Mouse (Mus musculus): ENCODE results near the gene Orai1. TPM values are rescaled to one million over a fixed set of nuclear protein-coding genes. Genes with fewer than 3 reads are reported as not detected.

Gene Orai1
- polyA plus RNA-seq, 1 experiment from 2014 or later = 12.3 TPM

GRCm38 (mm10) chr5:123024312-123024711 lies 9.4 kb downstream of the Orai1 start:
- Histone ChIP-seq H3K4me1 (replicated peaks) (peaks cover 17% of the 10 kb centered on the region), H3K27me3 (no peaks in the 10 kb centered on the region), H3K36me3 (peaks cover 4% of the 10 kb centered on the region), H3K4me2 (no peak overlapping the region), H3K27ac (no peak overlapping the region), H3K9me3 (no peaks in the 10 kb centered on the region), H3K4me3 (no peak overlapping the region), H3K9ac (no peak overlapping the region)
- ATAC-seq (ENCODE audit: low FRiP score) = no peak
- WGBS = 93% methylated on average over 6 of the region's 6 CpGs

- peaks cover 9% of the 10 kb centered on the region for H3K4me1 ChIP-seq (replicated peaks)
- H3K9ac ChIP-seq = no peak overlapping the region
- H3K36me3 ChIP-seq = peaks cover 12% of the 10 kb centered on the region
- H3K4me3 ChIP-seq = no peak overlapping the region
- H3K27me3 ChIP-seq = no peaks in the 10 kb centered on the region
- H3K4me2 ChIP-seq = no peak overlapping the region
- WGBS = 83% methylated on average over 9 of the region's 9 CpGs
- H3K27ac ChIP-seq = no peak overlapping the region
- no peaks in the 10 kb centered on the region for H3K9me3 ChIP-seq
- ATAC-seq (ENCODE audit: low FRiP score) = no peak
These were observed 10.2 kb downstream of the Orai1 start for GRCm38 (mm10) chr5:123024965-123025573.

DNA sequence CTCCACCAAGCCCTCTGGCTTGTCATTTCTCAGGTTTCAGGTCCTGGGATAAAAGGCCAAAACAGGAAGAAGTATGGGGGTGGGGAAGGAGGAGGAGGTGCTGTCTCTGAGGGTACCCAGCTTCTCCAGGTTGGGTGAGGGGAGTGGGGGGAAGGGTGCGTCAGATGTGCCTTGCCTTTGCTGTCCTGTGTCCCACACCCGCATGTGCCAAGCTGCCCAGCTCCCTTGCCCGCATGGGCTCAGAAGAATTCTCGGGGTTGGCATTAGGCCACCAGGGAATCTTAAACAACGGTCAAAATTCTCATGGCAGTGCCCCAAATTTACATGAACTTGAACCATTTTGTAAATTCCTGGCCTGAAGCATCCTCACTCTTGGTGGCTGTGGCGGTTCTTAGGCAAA lies 11.5 kb downstream of the Orai1 start:
- 76% methylated on average over 6 of the region's 6 CpGs for WGBS
- Histone ChIP-seq H3K4me2 (no peak overlapping the region), H3K4me3 (no peak overlapping the region), H3K4me1 (replicated peaks) (peaks cover 8% of the 10 kb centered on the region; the same call in 1 of the 2 replicates), H3K9me3 (no peaks in the 10 kb centered on the region), H3K9ac (no peak overlapping the region), H3K36me3 (peaks cover 22% of the 10 kb centered on the region), H3K27me3 (no peaks in the 10 kb centered on the region), H3K27ac (no peak overlapping the region)
- no peak for ATAC-seq (ENCODE audit: low FRiP score)

DNA sequence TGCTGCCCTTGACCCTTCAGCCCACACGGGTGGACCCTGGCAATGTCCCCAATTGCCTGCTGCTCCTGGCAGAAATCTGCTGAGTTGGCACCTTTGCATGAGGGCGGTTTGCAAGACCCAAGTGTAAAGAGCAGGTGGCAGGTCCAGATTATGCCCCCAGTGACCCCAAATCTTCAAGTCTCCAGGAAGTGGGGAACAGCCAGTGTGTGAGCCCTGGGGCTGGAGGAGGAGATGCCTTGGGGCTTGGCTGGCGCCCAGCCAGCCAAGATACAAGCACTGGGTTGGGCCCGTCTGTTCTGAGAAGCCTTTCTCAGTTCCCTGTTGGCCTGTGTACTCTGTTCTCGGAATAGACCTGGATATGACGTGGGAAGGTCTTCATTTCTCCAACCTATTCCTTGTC lies 12.6 kb downstream of the Orai1 start:
- Histone ChIP-seq H3K4me3 (no peak overlapping the region), H3K9me3 (no peaks in the 10 kb centered on the region), H3K9ac (no peak overlapping the region), H3K27ac (no peak overlapping the region), H3K36me3 (peaks cover 27% of the 10 kb centered on the region), H3K27me3 (no peaks in the 10 kb centered on the region), H3K4me1 (replicated peaks) (peaks cover 8% of the 10 kb centered on the region; the same call in 1 of the 2 replicates), H3K4me2 (no peak overlapping the region)
- ATAC-seq (ENCODE audit: low FRiP score) = no peak
- WGBS = 77% methylated on average over 6 of the region's 6 CpGs

DNA sequence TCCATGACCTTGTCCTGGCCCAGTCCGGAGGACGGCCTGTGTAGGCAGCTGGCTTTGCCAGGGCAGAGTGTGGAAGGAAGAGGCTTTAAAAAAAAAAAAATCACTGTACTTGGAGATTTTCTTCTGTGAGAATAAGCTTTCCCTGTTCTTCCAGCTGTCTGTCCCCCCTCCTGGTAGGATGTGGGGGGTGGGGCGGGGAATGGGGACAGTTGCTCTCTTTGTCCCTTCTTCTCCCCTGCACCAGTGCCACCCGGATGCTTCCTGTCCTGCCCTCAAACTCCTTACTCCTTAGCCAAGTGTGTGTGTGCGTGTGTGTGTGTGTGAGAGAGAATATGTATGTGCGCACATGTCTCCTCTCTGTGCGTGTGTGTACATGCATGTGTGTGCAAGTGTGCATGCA lies 14.9 kb downstream of the Orai1 start:
- no peak overlapping the region for H3K4me2 ChIP-seq
- H3K4me1 ChIP-seq (replicated peaks) = peaks cover 8% of the 10 kb centered on the region; the same call in 1 of the 2 replicates
- no peak for ATAC-seq (ENCODE audit: low FRiP score)
- H3K9ac ChIP-seq = no peak overlapping the region
- no peaks in the 10 kb centered on the region for H3K9me3 ChIP-seq
- no peak overlapping the region for H3K27ac ChIP-seq
- WGBS = 87% methylated on average over 7 of the region's 7 CpGs
- H3K36me3 ChIP-seq = peaks cover 27% of the 10 kb centered on the region
- no peak overlapping the region for H3K4me3 ChIP-seq
- no peaks in the 10 kb centered on the region for H3K27me3 ChIP-seq

DNA sequence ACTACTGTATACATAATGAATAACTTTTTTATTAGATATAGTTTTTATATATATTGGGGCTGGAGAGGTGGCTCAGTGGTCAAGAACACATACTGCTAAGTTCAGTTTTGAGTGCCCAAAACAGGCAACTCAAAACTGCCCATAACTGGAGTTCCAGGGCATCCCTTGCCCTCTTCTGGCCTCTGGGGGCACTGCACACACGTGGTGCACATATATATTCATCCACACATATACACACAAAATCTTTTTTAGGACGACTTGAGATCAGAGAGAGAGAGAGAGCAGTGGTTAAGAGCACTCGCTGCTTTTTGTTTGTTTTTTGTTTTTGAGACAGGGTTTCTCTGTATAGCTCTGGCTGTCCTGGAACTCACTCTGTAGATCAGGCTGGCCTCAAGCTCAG lies 16.4 kb downstream of the Orai1 start:
- Histone ChIP-seq H3K27ac (no peak overlapping the region), H3K4me3 (no peak overlapping the region), H3K36me3 (peaks cover 27% of the 10 kb centered on the region), H3K4me1 (replicated peaks) (peaks cover 4% of the 10 kb centered on the region; the same call in 1 of the 2 replicates), H3K9ac (no peak overlapping the region), H3K9me3 (no peaks in the 10 kb centered on the region), H3K27me3 (no peaks in the 10 kb centered on the region), H3K4me2 (no peak overlapping the region)
- WGBS = 92% methylated on average over 3 of the region's 3 CpGs
- ATAC-seq (ENCODE audit: low FRiP score) = no peak

- Histone ChIP-seq H3K4me1 (replicated peaks) (no peaks in the 10 kb centered on the region), H3K36me3 (peaks cover 27% of the 10 kb centered on the region), H3K27me3 (no peaks in the 10 kb centered on the region), H3K4me3 (no peak overlapping the region), H3K9me3 (no peaks in the 10 kb centered on the region), H3K9ac (no peak overlapping the region), H3K4me2 (no peak overlapping the region), H3K27ac (no peak overlapping the region)
- WGBS = 82% methylated on average over 7 of the region's 7 CpGs
- ATAC-seq (ENCODE audit: low FRiP score) = no peak
These were observed 18.8 kb downstream of the Orai1 start for GRCm38 (mm10) chr5:123033646-123034160.

DNA sequence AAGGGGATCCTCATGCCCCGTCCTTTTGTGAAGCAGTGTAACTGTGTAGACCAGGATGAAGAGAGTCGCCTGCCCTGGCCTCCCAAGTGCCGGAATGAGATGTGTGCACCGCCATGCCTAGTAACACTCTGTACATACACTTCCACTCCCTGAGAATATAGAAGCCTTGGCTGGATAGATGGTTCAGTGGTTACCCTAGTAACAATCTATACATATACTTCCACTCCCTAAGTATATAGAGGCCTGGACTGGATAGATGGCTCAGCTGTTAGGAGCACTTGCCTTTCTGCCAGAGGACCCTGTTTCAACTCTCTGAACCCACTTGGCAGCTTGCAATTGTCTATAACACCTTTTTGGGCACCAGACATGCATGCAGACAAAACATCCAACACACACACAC lies 20.2 kb downstream of the Orai1 start:
- Histone ChIP-seq H3K4me1 (replicated peaks) (peaks cover 9% of the 10 kb centered on the region; the same call in 1 of the 2 replicates), H3K27me3 (no peaks in the 10 kb centered on the region), H3K9ac (no peak overlapping the region), H3K36me3 (peaks cover 15% of the 10 kb centered on the region), H3K27ac (no peak overlapping the region), H3K9me3 (no peaks in the 10 kb centered on the region), H3K4me2 (no peak overlapping the region), H3K4me3 (no peak overlapping the region)
- no peak for ATAC-seq (ENCODE audit: low FRiP score)
- WGBS = 86% methylated on average over 4 of the region's 4 CpGs

DNA sequence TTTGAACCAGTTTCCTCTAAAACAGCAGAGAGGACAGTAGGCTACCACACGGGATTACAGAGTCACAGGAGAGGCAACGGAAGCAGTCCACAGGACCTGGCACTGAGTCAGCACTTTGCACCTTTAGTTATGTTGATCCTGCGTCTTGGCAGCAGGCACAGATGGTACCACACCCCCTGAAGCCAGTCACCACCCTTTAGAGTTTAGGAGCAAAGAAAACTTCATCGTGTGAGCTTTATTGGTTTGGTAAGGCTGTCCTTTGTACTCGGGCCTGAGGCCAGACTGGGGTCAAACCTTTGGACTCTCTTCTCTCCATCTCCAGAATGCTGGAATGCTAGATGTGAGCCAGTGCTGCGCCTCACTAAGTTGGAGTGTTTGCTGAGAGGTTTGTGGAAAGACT lies 20.7 kb downstream of the Orai1 start:
- WGBS = 35% methylated on average over 6 of the region's 6 CpGs
- ATAC-seq (ENCODE audit: low FRiP score) = no peak
- no peak overlapping the region for H3K4me3 ChIP-seq

DNA sequence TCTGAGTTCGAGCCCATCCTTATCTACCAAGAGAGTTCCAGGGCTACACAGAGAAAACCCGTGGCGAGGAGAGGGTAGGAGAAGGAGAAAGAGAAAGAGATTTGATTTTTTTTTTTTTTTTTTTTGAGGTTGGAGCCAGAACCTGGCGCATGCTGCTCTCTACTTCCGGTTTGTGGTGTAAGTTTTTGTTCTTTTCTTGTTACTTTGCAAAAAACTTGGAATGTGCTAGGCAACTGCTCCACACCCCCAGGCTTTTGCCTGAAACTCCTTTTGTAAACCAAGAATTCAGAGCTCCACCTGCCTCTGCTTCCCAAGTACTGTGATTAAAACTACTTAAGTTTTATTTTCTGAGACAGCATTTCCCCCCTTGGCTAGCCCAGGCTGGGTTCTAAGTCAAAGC lies 23.2 kb downstream of the Orai1 start:
- Histone ChIP-seq H3K9ac (no peak overlapping the region), H3K36me3 (no peaks in the 10 kb centered on the region), H3K27me3 (0 out of 2 replicates have a peak, but pooled peaks cover 7% of the 10 kb centered on the region), H3K4me1 (replicated peaks) (peaks cover 9% of the 10 kb centered on the region; the same call in 1 of the 2 replicates), H3K4me2 (no peak overlapping the region), H3K9me3 (no peaks in the 10 kb centered on the region), H3K4me3 (no peak overlapping the region), H3K27ac (no peak overlapping the region)
- no peak for ATAC-seq (ENCODE audit: low FRiP score)
- 84% methylated on average over 5 of the region's 5 CpGs for WGBS

More for the DNA sequence above, 20.7 kb downstream of the Orai1 start:
- H3K4me2 ChIP-seq = no peak overlapping the region
- H3K9me3 ChIP-seq = no peaks in the 10 kb centered on the region
- H3K36me3 ChIP-seq = peaks cover 11% of the 10 kb centered on the region
- 0 out of 2 replicates have a peak, but pooled peaks cover under 1% of the 10 kb centered on the region for H3K27me3 ChIP-seq
- no peak overlapping the region for H3K27ac ChIP-seq
- peaks cover 9% of the 10 kb centered on the region; the same call in 1 of the 2 replicates for H3K4me1 ChIP-seq (replicated peaks)
- no peak overlapping the region for H3K9ac ChIP-seq

- 3% methylated on average over 25 of the region's 25 CpGs for WGBS
- peak overlapping the region; percentile 51 for H3K4me2 ChIP-seq
- H3K27ac ChIP-seq = no peak overlapping the region
- ATAC-seq (ENCODE audit: low FRiP score) = no peak
- H3K4me1 ChIP-seq (replicated peaks) = peaks cover 9% of the 10 kb centered on the region; the same call in 1 of the 2 replicates
- H3K36me3 ChIP-seq = no peaks in the 10 kb centered on the region
- H3K4me3 ChIP-seq = peak overlapping the region; percentile 25
- H3K27me3 ChIP-seq = 0 out of 2 replicates have a peak, but pooled peaks cover 7% of the 10 kb centered on the region
- H3K9ac ChIP-seq = 0 out of 2 replicates have a peak overlapping the region, but pooled peaks have one; percentile 43
- no peaks in the 10 kb centered on the region for H3K9me3 ChIP-seq
These were observed 24.4 kb downstream of the Orai1 start for GRCm38 (mm10) chr5:123039120-123039752.

DNA sequence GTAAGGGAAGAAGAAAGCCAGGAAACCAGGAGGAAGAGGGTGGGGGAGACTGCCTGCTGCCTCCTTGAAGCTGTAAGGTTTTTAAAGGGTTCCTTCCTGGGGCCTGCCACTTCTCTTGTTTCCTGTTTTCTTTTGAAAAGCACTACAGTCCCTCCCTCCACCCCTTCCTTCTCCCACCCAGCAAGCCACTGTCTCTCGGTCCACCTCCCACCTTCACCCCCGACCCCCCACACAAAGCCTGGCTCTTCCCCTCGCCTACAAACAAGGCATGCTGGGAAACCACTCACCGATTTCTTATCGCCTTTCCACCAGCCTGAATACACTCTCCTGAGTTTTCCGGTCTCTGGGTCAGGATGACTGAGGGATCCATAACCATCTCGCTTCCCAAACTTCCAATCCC lies 25.9 kb downstream of the Orai1 start:
- Histone ChIP-seq H3K27ac (no peak overlapping the region), H3K36me3 (no peaks in the 10 kb centered on the region), H3K4me2 (no peak overlapping the region), H3K9me3 (no peaks in the 10 kb centered on the region), H3K4me1 (replicated peaks) (peaks cover 9% of the 10 kb centered on the region; the same call in 1 of the 2 replicates), H3K9ac (no peak overlapping the region), H3K27me3 (0 out of 2 replicates have a peak, but pooled peaks cover 7% of the 10 kb centered on the region), H3K4me3 (no peak overlapping the region)
- no peak for ATAC-seq (ENCODE audit: low FRiP score)
- 50% methylated on average over 7 of the region's 7 CpGs for WGBS

Data from hindbrain, embryonic 13.5 days (tissue).